Mouse (Mus musculus) urinary bladder, postnatal 25 days (tissue): Measurements from ENCODE around the gene P3h1.

Source experiments
- DNase-seq: peaks from one replicate; pipeline ENCODE4 v3.0.0; 2022; ENCODE audit warnings: low spot score

P3h1 gene

GRCm38 (mm10) chr4:119232410-119233255 is at the start of gene P3h1, which contains the start of gene AU022252:
Gene P3h1, plus strand, starts transcription at chr4:119232915.
Gene AU022252, minus strand, starts transcription at chr4:119232712.
- peak; percentile 98 for DNase-seq

GRCm38 (mm10) chr4:119183525-119183924 is 49.2 kb upstream of the P3h1 start:
- no peak for DNase-seq

GRCm38 (mm10) chr4:119185771-119186170 is 46.9 kb upstream of the P3h1 start:
- DNase-seq: no peak

GRCm38 (mm10) chr4:119188060-119188785 is 44.5 kb upstream of the P3h1 start:
- no peak for DNase-seq

- DNase-seq: no peak
Observed at GRCm38 (mm10) chr4:119189392-119189791, 43.3 kb upstream of the P3h1 start.

GRCm38 (mm10) chr4:119189864-119190263 is 42.9 kb upstream of the P3h1 start, which contains the start of gene Ermap:
Gene Ermap, minus strand, starts transcription at chr4:119190011.
- no peak for DNase-seq

- no peak for DNase-seq
Observed at GRCm38 (mm10) chr4:119190618-119191017, 42.1 kb upstream of the P3h1 start.

- no peak for DNase-seq
Observed at GRCm38 (mm10) chr4:119191273-119191672, 41.4 kb upstream of the P3h1 start.

GRCm38 (mm10) chr4:119192757-119193156 is 40.0 kb upstream of the P3h1 start:
- DNase-seq: no peak

GRCm38 (mm10) chr4:119194909-119195581 is 37.7 kb upstream of the P3h1 start, which contains the start of gene Svbp:
Gene Svbp, plus strand, starts transcription at chr4:119195306.
- DNase-seq: peak; percentile 92

GRCm38 (mm10) chr4:119195582-119196320 is 37.0 kb upstream of the P3h1 start:
- no peak for DNase-seq

GRCm38 (mm10) chr4:119198105-119198504 is 34.6 kb upstream of the P3h1 start:
- no peak for DNase-seq

GRCm38 (mm10) chr4:119204672-119205071 is 28.0 kb upstream of the P3h1 start:
- DNase-seq: peak; percentile 46

- no peak for DNase-seq
Observed at GRCm38 (mm10) chr4:119216667-119217066, 16.0 kb upstream of the P3h1 start.

- no peak for DNase-seq
Observed at GRCm38 (mm10) chr4:119218169-119218568, 14.5 kb upstream of the P3h1 start, which contains the start of gene Tmem269. Gene Tmem269, minus strand, starts transcription at chr4:119218217.

- no peak for DNase-seq
Observed at GRCm38 (mm10) chr4:119223696-119224095, 9.0 kb upstream of the P3h1 start.

GRCm38 (mm10) chr4:119224534-119224933 is 8.2 kb upstream of the P3h1 start:
- no peak for DNase-seq

GRCm38 (mm10) chr4:119225719-119226118 is 7.0 kb upstream of the P3h1 start:
- DNase-seq: no peak

GRCm38 (mm10) chr4:119226751-119227150 is 6.0 kb upstream of the P3h1 start:
- DNase-seq: no peak

GRCm38 (mm10) chr4:119233256-119233901 is 664 bp downstream of the P3h1 start:
- peak; percentile 32 for DNase-seq

GRCm38 (mm10) chr4:119234348-119234747 is 1.6 kb downstream of the P3h1 start:
- no peak for DNase-seq
